Mouse (Mus musculus): ENCODE results near the gene Fn3k. TPM values are rescaled to one million over a fixed set of nuclear protein-coding genes. Genes with fewer than 3 reads are reported as not detected.

Fn3k gene
- 0.51 and 0.78 TPM in 2 replicates for polyA plus RNA-seq (2016; fragmentation: Nextera tagmentation; extraction: Ambion mirVana)

GRCm38 (mm10) chr11:121434156-121435155 lies at the start of gene Fn3k:
Fn3k (plus strand) TSS chr11:121434913.
- 9% methylated on average over 29 of the region's 30 CpGs for whole genome bisulfite sequencing
- Histone ChIP-seq H3K9ac (peak within 1 kb of the TSS; percentile 17; the same call in 1 of the 2 replicates), H3K27me3 (no peaks in the 10 kb centered on the region), H3K36me3 (peaks cover 10% of the 10 kb centered on the region), H3K4me2 (replicated peaks) (peak within 1 kb of the TSS; percentile 79), H3K4me3 (peak within 1 kb of the TSS; percentile 38), H3K9me3 (no peaks in the 10 kb centered on the region), H3K4me1 (peaks cover 11% of the 10 kb centered on the region), H3K27ac (0 out of 2 replicates have a peak within 1 kb of the TSS, but pooled peaks have one; percentile 5)
- peak; percentile 89 for ATAC-seq (ENCODE audit: insufficient number of reproducible peaks, insufficient read depth, low FRiP score, low TSS enrichment)

- Histone ChIP-seq H3K4me2 (replicated peaks) (peak within 1 kb of the TSS; percentile 87), H3K4me1 (peaks cover 13% of the 10 kb centered on the region), H3K9ac (peak within 1 kb of the TSS; percentile 59), H3K9me3 (no peaks in the 10 kb centered on the region), H3K27me3 (peaks cover 4% of the 10 kb centered on the region; the same call in 1 of the 2 replicates), H3K4me3 (peak within 1 kb of the TSS; percentile 60), H3K27ac (peak within 1 kb of the TSS; percentile 46; the same call in 1 of the 2 replicates), H3K36me3 (no peaks in the 10 kb centered on the region)
- ATAC-seq (ENCODE audit: insufficient number of reproducible peaks, insufficient read depth, low FRiP score, low TSS enrichment), result peak; percentile 100
- WGBS, result 1% methylated on average over 60 of the region's 61 CpGs
These were observed 46.8 kb upstream of the Fn3k start, which contains the start of gene Rab40b for GRCm38 (mm10) chr11:121387750-121388553. Rab40b (minus strand) TSS chr11:121388251.

- peaks cover 4% of the 10 kb centered on the region; the same call in 1 of the 2 replicates for H3K27me3 ChIP-seq
- H3K36me3 ChIP-seq, result no peaks in the 10 kb centered on the region
- peak overlapping the region; percentile 60 for H3K4me3 ChIP-seq
- 12% methylated on average over 6 of the region's 6 CpGs for WGBS
- H3K27ac ChIP-seq, result no peak overlapping the region
- H3K9ac ChIP-seq, result no peak overlapping the region
- peak overlapping the region; percentile 87 for H3K4me2 ChIP-seq (replicated peaks)
- H3K9me3 ChIP-seq, result no peaks in the 10 kb centered on the region
- H3K4me1 ChIP-seq, result peaks cover 13% of the 10 kb centered on the region
- no peak; the same call in 1 of the 2 replicates for ATAC-seq (ENCODE audit: insufficient number of reproducible peaks, insufficient read depth, low FRiP score, low TSS enrichment)
These were observed 46.2 kb upstream of the Fn3k start for GRCm38 (mm10) chr11:121388554-121388945.

- no peak overlapping the region for H3K9ac ChIP-seq
- no peaks in the 10 kb centered on the region for H3K36me3 ChIP-seq
- no peak for ATAC-seq (ENCODE audit: insufficient number of reproducible peaks, insufficient read depth, low FRiP score, low TSS enrichment)
- H3K4me2 ChIP-seq (replicated peaks), result no peak overlapping the region
- H3K27me3 ChIP-seq, result peaks cover 4% of the 10 kb centered on the region; the same call in 1 of the 2 replicates
- 59% methylated on average over 3 of the region's 3 CpGs for WGBS
- no peaks in the 10 kb centered on the region for H3K9me3 ChIP-seq
- peaks cover 13% of the 10 kb centered on the region for H3K4me1 ChIP-seq
- H3K27ac ChIP-seq, result no peak overlapping the region
- H3K4me3 ChIP-seq, result no peak overlapping the region
These were observed 43.9 kb upstream of the Fn3k start for GRCm38 (mm10) chr11:121390793-121391192.

GRCm38 (mm10) chr11:121392405-121392804 lies 42.3 kb upstream of the Fn3k start:
- ATAC-seq (ENCODE audit: insufficient number of reproducible peaks, insufficient read depth, low FRiP score, low TSS enrichment), result no peak
- Histone ChIP-seq H3K27ac (no peak overlapping the region), H3K9me3 (no peaks in the 10 kb centered on the region), H3K4me1 (peaks cover 7% of the 10 kb centered on the region), H3K9ac (no peak overlapping the region), H3K36me3 (no peaks in the 10 kb centered on the region), H3K4me3 (no peak overlapping the region), H3K27me3 (no peaks in the 10 kb centered on the region), H3K4me2 (replicated peaks) (no peak overlapping the region)
- WGBS, result 88% methylated on average over 3 of the region's 3 CpGs

GRCm38 (mm10) chr11:121407366-121408155 lies 27.2 kb upstream of the Fn3k start:
- no peak for ATAC-seq (ENCODE audit: insufficient number of reproducible peaks, insufficient read depth, low FRiP score, low TSS enrichment)
- WGBS, result 60% methylated on average over 3 of the region's 3 CpGs

GRCm38 (mm10) chr11:121414762-121415161 lies 20.0 kb upstream of the Fn3k start:
- Histone ChIP-seq H3K36me3 (no peaks in the 10 kb centered on the region), H3K27me3 (no peaks in the 10 kb centered on the region), H3K4me1 (no peaks in the 10 kb centered on the region), H3K4me2 (replicated peaks) (no peak overlapping the region), H3K9ac (no peak overlapping the region), H3K27ac (no peak overlapping the region), H3K9me3 (no peaks in the 10 kb centered on the region), H3K4me3 (no peak overlapping the region)
- no peak for ATAC-seq (ENCODE audit: insufficient number of reproducible peaks, insufficient read depth, low FRiP score, low TSS enrichment)
- 89% methylated on average over 5 of the region's 5 CpGs for WGBS

More at GRCm38 (mm10) chr11:121407366-121408155, 27.2 kb upstream of the Fn3k start:
- no peak overlapping the region for H3K4me2 ChIP-seq (replicated peaks)
- H3K4me1 ChIP-seq, result no peaks in the 10 kb centered on the region
- no peak overlapping the region for H3K27ac ChIP-seq
- no peaks in the 10 kb centered on the region for H3K9me3 ChIP-seq
- no peak overlapping the region for H3K4me3 ChIP-seq
- no peaks in the 10 kb centered on the region for H3K36me3 ChIP-seq
- H3K9ac ChIP-seq, result no peak overlapping the region
- no peaks in the 10 kb centered on the region for H3K27me3 ChIP-seq

GRCm38 (mm10) chr11:121415351-121415750 lies 19.4 kb upstream of the Fn3k start:
- WGBS, result 70% methylated on average over 5 of the region's 5 CpGs
- Histone ChIP-seq H3K4me3 (no peak overlapping the region), H3K9me3 (no peaks in the 10 kb centered on the region), H3K36me3 (no peaks in the 10 kb centered on the region), H3K9ac (no peak overlapping the region), H3K4me2 (replicated peaks) (no peak overlapping the region), H3K4me1 (no peaks in the 10 kb centered on the region), H3K27ac (no peak overlapping the region), H3K27me3 (no peaks in the 10 kb centered on the region)
- no peak for ATAC-seq (ENCODE audit: insufficient number of reproducible peaks, insufficient read depth, low FRiP score, low TSS enrichment)

GRCm38 (mm10) chr11:121417971-121418370 lies 16.7 kb upstream of the Fn3k start:
- no peaks in the 10 kb centered on the region for H3K9me3 ChIP-seq
- H3K36me3 ChIP-seq, result no peaks in the 10 kb centered on the region
- WGBS, result 88% methylated on average over 5 of the region's 5 CpGs
- no peak overlapping the region for H3K9ac ChIP-seq
- no peak overlapping the region for H3K4me2 ChIP-seq (replicated peaks)
- H3K27me3 ChIP-seq, result no peaks in the 10 kb centered on the region
- no peak overlapping the region for H3K27ac ChIP-seq
- no peak overlapping the region for H3K4me3 ChIP-seq
- peaks cover 3% of the 10 kb centered on the region; the same call in 1 of the 2 replicates for H3K4me1 ChIP-seq
- no peak for ATAC-seq (ENCODE audit: insufficient number of reproducible peaks, insufficient read depth, low FRiP score, low TSS enrichment)

GRCm38 (mm10) chr11:121418932-121419331 lies 15.8 kb upstream of the Fn3k start:
- Histone ChIP-seq H3K27me3 (no peaks in the 10 kb centered on the region), H3K4me3 (no peak overlapping the region), H3K9ac (no peak overlapping the region), H3K9me3 (no peaks in the 10 kb centered on the region), H3K27ac (no peak overlapping the region), H3K36me3 (no peaks in the 10 kb centered on the region), H3K4me1 (peaks cover 3% of the 10 kb centered on the region; the same call in 1 of the 2 replicates), H3K4me2 (replicated peaks) (no peak overlapping the region)
- ATAC-seq (ENCODE audit: insufficient number of reproducible peaks, insufficient read depth, low FRiP score, low TSS enrichment), result no peak
- WGBS, result 56% methylated on average over 2 of the region's 2 CpGs

All from embryonic facial prominence, embryonic 12.5 days (tissue).